Mouse (Mus musculus) induced T-regulatory cell, adult 2 months (primary cell): ENCODE data around the gene Higd1c.
"Not testable (repeated sequence)": the region's sequence is repeated elsewhere in the genome, so short reads cannot be mapped to it uniquely, and the experiment has no call there.

ENCODE experiments used
- DNase-seq: peaks from one replicate; pipeline ENCODE4 v3.0.0-alpha.2; 2012; ENCODE audit warnings: low read depth

The Higd1c gene

GRCm38 (mm10) chr15:100364242-100364641 is at the start of gene Higd1c:
Higd1c (plus strand) TSS chr15:100364542.
- no peak for DNase-seq

GRCm38 (mm10) chr15:100318014-100318671 is 46.2 kb upstream of the Higd1c start:
- DNase-seq, result not testable (repeated sequence)

- no peak for DNase-seq
Observed at GRCm38 (mm10) chr15:100319884-100320283, 44.5 kb upstream of the Higd1c start.

GRCm38 (mm10) chr15:100320295-100320905 is 43.9 kb upstream of the Higd1c start:
- DNase-seq, result no peak

GRCm38 (mm10) chr15:100321134-100321533 is 43.2 kb upstream of the Higd1c start:
- DNase-seq, result peak; percentile 27

- no peak for DNase-seq
Observed at GRCm38 (mm10) chr15:100324021-100324591, 40.2 kb upstream of the Higd1c start.

GRCm38 (mm10) chr15:100325235-100325634 is 39.1 kb upstream of the Higd1c start:
- DNase-seq, result no peak

GRCm38 (mm10) chr15:100328089-100328488 is 36.3 kb upstream of the Higd1c start:
- DNase-seq, result peak; percentile 36

- DNase-seq, result not testable (repeated sequence)
Observed at GRCm38 (mm10) chr15:100329336-100329735, 35.0 kb upstream of the Higd1c start.

- no peak for DNase-seq
Observed at GRCm38 (mm10) chr15:100330739-100331138, 33.6 kb upstream of the Higd1c start.

GRCm38 (mm10) chr15:100332077-100332961 is 32.0 kb upstream of the Higd1c start:
- DNase-seq, result not testable (repeated sequence)

GRCm38 (mm10) chr15:100334629-100335028 is 29.7 kb upstream of the Higd1c start, which contains the start of gene Mettl7a3:
Mettl7a3 (plus strand) TSS chr15:100334929.
- no peak for DNase-seq

GRCm38 (mm10) chr15:100337328-100337727 is 27.0 kb upstream of the Higd1c start:
- DNase-seq, result not testable (repeated sequence)

GRCm38 (mm10) chr15:100337847-100338246 is 26.5 kb upstream of the Higd1c start:
- DNase-seq, result peak; percentile 63

- not testable (repeated sequence) for DNase-seq
Observed at GRCm38 (mm10) chr15:100341314-100341980, 22.9 kb upstream of the Higd1c start.

GRCm38 (mm10) chr15:100345484-100345883 is 18.9 kb upstream of the Higd1c start:
- no peak for DNase-seq

- no peak for DNase-seq
Observed at GRCm38 (mm10) chr15:100346761-100347160, 17.6 kb upstream of the Higd1c start.

GRCm38 (mm10) chr15:100349496-100349895 is 14.8 kb upstream of the Higd1c start:
- DNase-seq, result no peak

- DNase-seq, result no peak
Observed at GRCm38 (mm10) chr15:100351501-100352060, 12.8 kb upstream of the Higd1c start.

GRCm38 (mm10) chr15:100352711-100353250 is 11.6 kb upstream of the Higd1c start, which contains the start of the genes Methig1 and Mettl7a2:
Methig1 (plus strand) TSS chr15:100353149.
Mettl7a2 (plus strand) TSS chr15:100353200.
- DNase-seq, result no peak

- not testable (repeated sequence) for DNase-seq
Observed at GRCm38 (mm10) chr15:100353399-100353798, 10.9 kb upstream of the Higd1c start.
